Mouse (Mus musculus) testis, adult 2 months (tissue): ENCODE measurements around the gene Rras2.

Experiments
- CTCF ChIP-seq: fragments of 200-500 bp; IDR thresholded peaks from 2 replicates; pipeline ENCODE4 v1.5.1; 2012; ENCODE audit warnings: low read depth, mild to moderate bottlenecking, inconsistent platforms, low read length, moderate library complexity; ENCODE audit not compliant: control insufficient read depth, insufficient read depth, insufficient replicate concordance
- POLR2A ChIP-seq: fragments of 200-500 bp; IDR thresholded peaks from 2 replicates; pipeline ENCODE4 v1.6.1; 2012; ENCODE audit warnings: low read depth, mild to moderate bottlenecking, inconsistent platforms, low read length, moderate library complexity; ENCODE audit not compliant: control insufficient read depth

DNA sequence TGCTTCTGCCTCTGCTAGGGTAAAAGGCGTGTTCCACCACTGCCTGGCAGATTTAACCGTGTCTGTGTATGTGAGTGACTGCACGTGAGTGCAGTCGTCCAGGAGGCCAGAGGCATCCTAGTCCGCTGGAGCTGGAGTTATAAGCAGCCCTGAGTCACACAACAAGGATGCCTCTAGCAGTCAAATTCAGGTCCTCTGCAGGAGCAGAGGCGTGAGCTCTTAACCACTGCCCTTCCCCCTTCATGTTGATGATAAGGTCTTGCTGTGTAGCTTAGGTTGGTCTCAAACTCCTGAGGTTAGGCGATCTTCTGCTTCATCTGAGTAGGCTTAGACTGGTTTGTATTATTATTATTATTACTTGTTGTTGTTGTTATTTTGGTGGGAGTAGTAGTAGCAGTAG lies 22.4 kb upstream of the Rras2 start:
- TF ChIP-seq CTCF (no peak), POLR2A (no peak)
